Mouse (Mus musculus) spleen, adult 2 months (tissue): ENCODE measurements at regions not wholly inside any gene's neighbourhood (a gene's known extent, or its start where the extent isn't known, plus 50 kb on each side); places are given as distances from the start of the nearest gene placed in this dataset.

Experiments used
- DNase-seq, 2 experiments: peaks; one replicate each; pipeline versions ENCODE4 v3.0.0 to v3.0.0-alpha.2; 2012 to 2021; ENCODE audit warnings: low spot score in 2 of 2, low read depth in 1 of 2
- H3K27ac ChIP-seq: fragments of 200-500 bp; 2 replicates; pipeline ENCODE4 v1.5.1; 2012; ENCODE audit warnings: low read length, inconsistent platforms; ENCODE audit not compliant: insufficient read depth
- H3K27me3 ChIP-seq: fragments of 200-500 bp; 2 replicates; pipeline ENCODE4 v1.6.1; 2012; ENCODE audit warnings: mild to moderate bottlenecking, moderate library complexity, low read length, inconsistent platforms; ENCODE audit not compliant: control insufficient read depth, insufficient read depth
- H3K36me3 ChIP-seq: fragments of 200-500 bp; 2 replicates; pipeline ENCODE4 v1.6.1; 2012; ENCODE audit warnings: mild to moderate bottlenecking, low read length, inconsistent platforms; ENCODE audit not compliant: control insufficient read depth, insufficient read depth
- H3K4me1 ChIP-seq: fragments of 200-500 bp; 2 replicates; pipeline ENCODE4 v1.6.1; 2011; ENCODE audit warnings: inconsistent platforms; ENCODE audit not compliant: control insufficient read depth, insufficient read depth, insufficient read length
- H3K4me3 ChIP-seq: fragments of 200-500 bp; 2 replicates; pipeline ENCODE4 v1.5.1; 2011; ENCODE audit warnings: mild to moderate bottlenecking, inconsistent platforms; ENCODE audit not compliant: insufficient read depth, insufficient read length; ENCODE audit errors: extremely low read depth
- CTCF ChIP-seq: fragments of 200-500 bp; IDR thresholded peaks from 2 replicates; pipeline ENCODE4 v1.5.1; 2011; ENCODE audit warnings: mild to moderate bottlenecking, inconsistent platforms; ENCODE audit not compliant: insufficient read depth, insufficient read length, insufficient replicate concordance; ENCODE audit errors: extremely low read depth
- POLR2A ChIP-seq: fragments of 200-500 bp; IDR thresholded peaks from 2 replicates; pipeline ENCODE4 v1.6.1; 2011; ENCODE audit warnings: low read depth, low read length, inconsistent platforms
- WGBS: fragments of 180-500 bp; shearing (Covaris S2); methylation state at CpG from one replicate; pipeline ENCODE4 v1.1.7; 2018; 5-methylcytosine and 5-hydroxymethylcytosine counted together

DNA sequence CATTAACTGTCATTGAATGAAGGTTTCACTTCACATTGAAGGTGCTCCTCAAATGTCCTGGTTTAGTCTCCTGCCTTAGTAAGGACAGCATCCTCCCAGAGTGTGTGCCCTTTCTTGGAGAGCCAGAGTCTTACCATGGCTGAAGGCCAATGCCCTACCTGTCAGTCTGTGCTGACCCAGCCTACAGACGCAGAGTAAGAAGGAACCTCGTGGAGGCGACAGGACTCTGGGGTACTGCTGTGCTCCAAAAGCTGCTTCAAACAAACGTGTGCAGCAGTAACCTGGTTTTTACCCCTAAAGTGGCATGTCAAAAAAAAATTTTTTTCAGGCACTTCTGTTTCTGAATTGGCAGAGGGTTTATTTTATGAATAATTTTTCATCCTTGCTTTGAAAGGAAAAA is 97.8 kb upstream of the Dazl start:
- TF ChIP-seq CTCF (no peak), POLR2A (no peak)
- H3K27ac ChIP-seq, result no peak overlapping the region
- WGBS, result 90% methylated on average over 4 of the region's 4 CpGs
- H3K4me3 ChIP-seq, result no peak overlapping the region
- DNase-seq, result no peak
- H3K36me3 ChIP-seq, result no peaks in the 10 kb centered on the region
- no peaks in the 10 kb centered on the region for H3K4me1 ChIP-seq
- no peaks in the 10 kb centered on the region for H3K27me3 ChIP-seq

DNA sequence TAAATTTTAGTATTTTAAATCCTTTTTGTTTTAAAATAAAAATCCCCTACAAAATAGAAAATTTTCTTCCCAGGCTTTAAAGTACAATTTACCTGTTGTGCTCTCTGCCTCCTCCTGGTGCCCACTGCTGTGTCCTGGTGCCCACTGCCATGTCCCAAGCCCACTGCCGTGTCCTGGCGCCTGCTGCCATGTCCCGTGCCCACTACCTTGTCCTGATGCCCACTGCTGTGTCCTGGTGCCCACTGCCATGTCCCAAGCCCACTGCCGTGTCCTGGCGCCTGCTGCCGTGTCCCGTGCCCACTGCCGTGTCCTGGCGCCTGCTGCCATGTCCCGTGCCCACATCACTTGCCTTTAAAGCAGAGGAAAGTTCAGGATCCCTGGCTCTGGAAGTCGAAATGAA is 98.6 kb upstream of the Dazl start:
- TF ChIP-seq POLR2A (no peak), CTCF (no peak)
- WGBS, result 89% methylated on average over 11 of the region's 11 CpGs
- no peak for DNase-seq
- Histone ChIP-seq H3K27me3 (no peaks in the 10 kb centered on the region), H3K36me3 (no peaks in the 10 kb centered on the region), H3K4me3 (no peak overlapping the region), H3K27ac (no peak overlapping the region), H3K4me1 (no peaks in the 10 kb centered on the region)

DNA sequence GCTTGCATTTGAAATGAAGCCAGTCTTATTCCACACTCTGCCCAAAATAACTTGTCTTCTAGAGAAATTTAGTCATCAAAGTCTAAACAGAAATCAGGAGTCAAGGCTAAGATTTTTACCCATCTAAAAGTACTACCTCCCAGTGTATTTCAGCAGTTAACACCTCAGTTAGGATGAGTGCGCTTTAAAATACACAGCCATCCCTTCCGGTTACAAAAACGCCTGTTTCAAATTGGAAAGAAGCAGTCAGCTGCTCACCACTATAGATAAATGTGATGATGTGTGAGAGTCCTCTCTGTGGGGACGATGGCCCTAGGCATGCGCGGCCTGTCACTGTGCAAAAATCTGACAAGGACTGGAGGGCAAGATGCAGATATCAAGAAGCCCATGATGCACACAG is 99.0 kb upstream of the Dazl start:
- TF ChIP-seq POLR2A, result no peak
- Histone ChIP-seq H3K36me3 (no peaks in the 10 kb centered on the region), H3K27me3 (no peaks in the 10 kb centered on the region), H3K4me3 (no peak overlapping the region), H3K27ac (no peak overlapping the region), H3K4me1 (no peaks in the 10 kb centered on the region)
- DNase-seq, result no peak
- whole genome bisulfite sequencing, result 94% methylated on average over 6 of the region's 6 CpGs

DNA sequence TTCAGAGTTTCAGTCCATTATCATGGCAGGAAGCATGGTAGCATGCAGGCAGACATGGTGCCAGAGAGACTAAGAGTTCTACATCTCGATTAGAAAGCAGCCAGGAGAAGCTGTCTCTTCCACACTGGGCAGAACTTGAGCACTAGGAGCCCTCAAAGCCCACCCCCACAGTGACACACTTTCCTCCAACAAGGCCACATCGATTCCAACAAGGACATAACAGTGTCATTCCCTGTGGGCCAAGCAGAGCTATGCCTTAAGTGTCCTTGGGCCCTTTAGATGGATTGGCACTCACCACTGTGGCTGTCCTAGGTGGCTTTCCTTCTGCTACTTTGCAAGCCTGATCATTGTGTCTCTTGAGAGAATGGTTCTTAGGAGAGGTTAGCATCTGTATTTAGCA is 99.5 kb upstream of the Dazl start:
- no peak overlapping the region for H3K4me3 ChIP-seq
- DNase-seq, result no peak
- no peaks in the 10 kb centered on the region for H3K4me1 ChIP-seq
- no peaks in the 10 kb centered on the region for H3K36me3 ChIP-seq
- H3K27ac ChIP-seq, result no peak overlapping the region
- H3K27me3 ChIP-seq, result no peaks in the 10 kb centered on the region
- 84% methylated on average over 2 of the region's 2 CpGs for WGBS
- TF ChIP-seq POLR2A (no peak), CTCF (no peak)

DNA sequence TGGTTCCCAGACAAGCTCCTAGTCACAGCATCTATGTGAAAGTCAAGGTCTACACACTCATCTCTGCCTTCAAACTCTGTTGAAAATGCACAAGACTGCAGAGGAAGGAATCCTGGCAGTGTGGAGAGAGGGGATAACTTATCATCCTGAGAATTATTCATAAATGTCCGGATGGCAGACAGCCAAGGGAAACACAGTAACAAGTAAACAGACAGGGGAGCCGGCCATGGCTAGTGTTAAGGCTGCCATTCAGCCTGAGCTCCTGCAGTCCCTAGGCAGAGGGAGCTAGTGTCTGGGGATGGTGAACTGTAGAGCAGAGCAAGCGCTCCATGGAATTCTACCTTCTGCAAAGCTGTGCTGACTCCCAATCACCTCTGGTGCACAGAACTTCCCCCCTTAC is 100.3 kb upstream of the Dazl start:
- H3K36me3 ChIP-seq, result no peaks in the 10 kb centered on the region
- no peak overlapping the region for H3K27ac ChIP-seq
- DNase-seq, result no peak
- H3K4me1 ChIP-seq, result no peaks in the 10 kb centered on the region
- H3K4me3 ChIP-seq, result no peak overlapping the region
- 84% methylated on average over 3 of the region's 3 CpGs for WGBS
- H3K27me3 ChIP-seq, result no peaks in the 10 kb centered on the region
- TF ChIP-seq CTCF (no peak), POLR2A (no peak)

DNA sequence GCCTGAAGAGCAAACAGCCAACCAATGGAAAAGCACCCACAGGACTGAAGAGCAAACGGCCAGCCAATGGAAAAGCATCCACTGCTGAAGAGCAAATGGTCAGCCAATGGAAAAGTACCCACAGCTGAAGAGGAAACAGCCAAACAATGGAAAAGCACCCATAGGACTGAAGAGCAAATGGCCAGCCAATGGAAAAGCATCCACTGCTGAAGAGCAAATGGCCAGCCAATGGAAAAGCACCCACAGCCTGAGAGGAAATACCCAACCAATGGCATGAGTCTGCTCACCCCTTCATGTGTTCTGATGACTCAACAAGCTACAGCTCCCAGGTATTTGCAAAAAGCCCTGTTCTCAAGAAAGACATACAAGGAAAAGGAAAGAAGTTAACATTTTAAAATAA is 101.4 kb upstream of the Dazl start:
- H3K27ac ChIP-seq, result no peak overlapping the region
- DNase-seq, result no peak
- TF ChIP-seq POLR2A (no peak), CTCF (no peak)
- no peaks in the 10 kb centered on the region for H3K27me3 ChIP-seq
- H3K4me3 ChIP-seq, result no peak overlapping the region
- WGBS, result 97% methylated on average over 1 of the region's 1 CpGs
- no peaks in the 10 kb centered on the region for H3K4me1 ChIP-seq
- no peaks in the 10 kb centered on the region for H3K36me3 ChIP-seq

DNA sequence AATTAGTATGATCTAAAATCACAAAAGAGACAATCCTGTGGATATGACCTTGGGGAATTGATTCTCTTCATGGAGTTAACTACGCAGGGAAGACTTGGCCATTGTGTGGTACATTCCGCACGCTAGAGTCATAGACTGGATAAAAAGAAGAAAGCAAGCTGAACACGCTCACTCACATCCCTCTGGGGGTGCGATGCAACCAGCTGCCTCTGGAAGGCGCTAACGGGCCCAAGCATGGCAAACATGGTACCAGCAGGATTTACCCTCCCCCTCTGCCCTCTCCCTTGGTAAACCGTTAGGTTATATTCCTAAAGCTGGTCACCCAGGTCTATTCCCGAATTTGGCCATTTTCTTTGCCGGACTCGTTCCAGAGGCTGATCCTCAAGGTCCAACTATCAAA is 102.2 kb upstream of the Dazl start:
- H3K27me3 ChIP-seq, result no peaks in the 10 kb centered on the region
- H3K27ac ChIP-seq, result no peak overlapping the region
- H3K4me1 ChIP-seq, result no peaks in the 10 kb centered on the region
- WGBS, result 95% methylated on average over 11 of the region's 11 CpGs
- no peaks in the 10 kb centered on the region for H3K36me3 ChIP-seq
- DNase-seq, result no peak
- H3K4me3 ChIP-seq, result no peak overlapping the region
- TF ChIP-seq CTCF (no peak), POLR2A (no peak)

DNA sequence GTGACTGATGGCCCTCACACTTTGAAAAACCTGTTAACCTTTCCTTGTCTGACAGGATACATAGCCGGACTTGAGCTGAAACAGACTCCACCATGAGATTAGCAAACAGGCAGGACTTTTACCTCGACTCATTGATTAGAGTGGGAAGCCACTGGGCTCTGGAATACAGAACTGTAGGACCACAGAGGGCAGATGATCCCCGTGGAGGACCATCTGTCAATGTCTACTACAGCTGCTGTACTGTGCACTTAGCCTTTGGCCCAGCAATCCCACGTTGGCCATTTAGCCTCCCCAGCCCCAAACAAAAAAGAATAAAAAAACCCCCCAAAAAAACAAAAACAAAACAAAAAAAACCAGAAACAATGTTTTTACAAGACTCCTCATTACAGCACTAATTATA is 103.9 kb upstream of the Dazl start:
- 77% methylated on average over 4 of the region's 4 CpGs for WGBS
- Histone ChIP-seq H3K27ac (no peak overlapping the region), H3K36me3 (no peaks in the 10 kb centered on the region), H3K4me1 (no peaks in the 10 kb centered on the region), H3K4me3 (no peak overlapping the region), H3K27me3 (no peaks in the 10 kb centered on the region)
- TF ChIP-seq CTCF, result no peak
- no peak for TF ChIP-seq POLR2A
- no peak for DNase-seq
